Mouse (Mus musculus) urinary bladder, adult 18-20 months (tissue): Measurements from ENCODE around the gene Trmt1.

Source experiments
- DNase-seq, 2 experiments: peaks; one replicate each; pipeline ENCODE4 v3.0.0; 2022; ENCODE audit warnings: low spot score in 2 of 2, mixed read lengths in 2 of 2

Gene Trmt1

GRCm38 (mm10) chr8:84689091-84689915 lies 3.2 kb downstream of the Trmt1 start:
- DNase-seq, result peak; percentile 86 to 88

- DNase-seq, result no peak
Measured at GRCm38 (mm10) chr8:84693332-84693731, 7.2 kb downstream of the Trmt1 start.

GRCm38 (mm10) chr8:84695140-84695539 lies 9.0 kb downstream of the Trmt1 start:
- DNase-seq, result no peak

GRCm38 (mm10) chr8:84697166-84698130 lies 11.3 kb downstream of the Trmt1 start:
- no peak for DNase-seq

GRCm38 (mm10) chr8:84698288-84698687 lies 12.2 kb downstream of the Trmt1 start:
- DNase-seq, result no peak

GRCm38 (mm10) chr8:84698929-84699401 lies 12.9 kb downstream of the Trmt1 start:
- peak in 1 of 2 experiments; percentile 56 for DNase-seq

GRCm38 (mm10) chr8:84699861-84700322 lies 13.8 kb downstream of the Trmt1 start:
- DNase-seq, result no peak

GRCm38 (mm10) chr8:84700526-84700925 lies 14.4 kb downstream of the Trmt1 start:
- no peak for DNase-seq

GRCm38 (mm10) chr8:84700941-84701911 lies 15.1 kb downstream of the Trmt1 start, which contains the start of gene Lyl1:
TSS of gene Lyl1 (plus strand) at chr8:84701457.
- no peak for DNase-seq

GRCm38 (mm10) chr8:84702561-84702960 lies 16.5 kb downstream of the Trmt1 start:
- no peak for DNase-seq

- no peak for DNase-seq
Measured at GRCm38 (mm10) chr8:84702963-84703465, 16.9 kb downstream of the Trmt1 start.

GRCm38 (mm10) chr8:84703466-84704249 lies 17.6 kb downstream of the Trmt1 start:
- DNase-seq, result no peak

- DNase-seq, result no peak
Measured at GRCm38 (mm10) chr8:84704356-84704755, 18.2 kb downstream of the Trmt1 start.

- DNase-seq, result no peak
Measured at GRCm38 (mm10) chr8:84704867-84705831, 19.0 kb downstream of the Trmt1 start.

GRCm38 (mm10) chr8:84705960-84706359 lies 19.9 kb downstream of the Trmt1 start:
- DNase-seq, result no peak

GRCm38 (mm10) chr8:84706610-84707266 lies 20.6 kb downstream of the Trmt1 start:
- DNase-seq, result no peak

- peak; percentile 73 to 76 for DNase-seq
Measured at GRCm38 (mm10) chr8:84707267-84707883, 21.3 kb downstream of the Trmt1 start.

GRCm38 (mm10) chr8:84708071-84708541 lies 22.0 kb downstream of the Trmt1 start:
- no peak for DNase-seq
